Mouse (Mus musculus): ENCODE data around the gene Gm49318.
A peak's percentile ranks its signal among the peaks of the same experiment; 100 is the strongest.

Gm49318 gene

GRCm38 (mm10) chr9:22069881-22070553, 1.0 kb downstream of the Gm49318 start:
- no peak for DNase-seq (ENCODE audit: extremely low read depth, low read depth)

- no peak for DNase-seq (ENCODE audit: extremely low read depth, low read depth)
Observed at GRCm38 (mm10) chr9:22067195-22067594, 3.9 kb downstream of the Gm49318 start.

- DNase-seq (ENCODE audit: extremely low read depth, low read depth), result no peak
Observed at GRCm38 (mm10) chr9:22066433-22066832, 4.6 kb downstream of the Gm49318 start.

- no peak for DNase-seq (ENCODE audit: extremely low read depth, low read depth)
Observed at GRCm38 (mm10) chr9:22065642-22066041, 5.4 kb downstream of the Gm49318 start.

DNA sequence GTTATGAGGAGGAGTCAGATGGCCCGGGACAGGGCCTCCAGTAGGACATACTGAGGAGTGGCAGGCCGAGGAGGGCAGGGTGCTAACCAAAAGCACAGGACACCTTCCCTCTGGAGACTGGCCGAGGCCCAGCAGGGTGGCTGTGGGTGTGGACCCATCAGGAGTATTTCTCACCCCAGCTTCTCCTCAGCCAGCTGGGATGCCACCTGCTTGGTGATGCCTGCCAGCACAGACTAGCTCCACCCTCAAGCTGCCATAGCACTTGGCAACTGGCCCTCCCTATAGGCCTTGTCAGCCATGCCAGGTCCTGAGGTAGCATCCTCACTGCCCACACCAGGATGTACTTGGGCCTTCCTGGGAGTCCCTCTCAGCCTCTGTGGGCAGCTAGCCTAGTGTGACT, 6.7 kb downstream of the Gm49318 start:
- DNase-seq (ENCODE audit: extremely low read depth, low read depth), result no peak

DNA sequence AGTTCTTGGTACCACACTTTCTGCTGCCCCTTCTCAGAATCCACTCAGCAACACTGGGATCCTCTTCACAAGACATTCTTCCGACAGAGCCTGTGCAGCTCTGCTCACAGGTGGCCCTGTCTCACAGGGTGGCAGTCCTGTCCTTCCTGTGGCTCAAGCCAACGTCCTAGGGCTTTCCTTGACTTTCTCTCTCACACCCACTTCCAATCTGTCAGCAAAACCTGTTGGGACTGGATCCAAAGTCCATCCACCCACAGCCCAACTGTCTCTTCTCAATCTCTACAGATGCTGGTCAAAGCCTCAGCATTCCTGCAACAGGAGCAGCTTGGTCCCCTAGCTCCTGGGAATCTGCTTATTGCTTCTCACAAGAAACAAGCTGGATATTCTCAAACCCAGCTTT, 9.7 kb downstream of the Gm49318 start:
- no peak for DNase-seq (ENCODE audit: extremely low read depth, low read depth)

DNA sequence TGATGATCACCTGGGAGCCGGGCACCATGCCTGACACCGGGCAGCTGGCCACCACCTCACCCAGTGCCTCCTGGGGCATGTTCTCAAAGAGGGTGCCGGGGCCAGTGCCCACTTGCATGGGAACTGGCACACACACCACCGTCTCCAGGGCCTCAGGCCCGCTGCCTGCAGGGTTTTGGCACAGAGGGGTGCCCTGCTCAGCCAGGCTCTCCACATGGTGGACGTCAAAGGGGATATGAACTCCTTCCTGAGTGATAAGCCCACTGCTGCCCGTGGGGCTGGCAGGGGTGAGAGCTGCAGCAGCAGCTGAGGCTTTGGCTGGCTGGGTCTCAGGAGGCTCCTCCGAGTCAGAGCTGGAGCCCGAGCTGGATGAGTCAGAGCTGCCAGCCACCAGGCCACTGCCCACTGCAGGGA, 13.0 kb downstream of the Gm49318 start:
- no peak for DNase-seq (ENCODE audit: extremely low read depth, low read depth)

GRCm38 (mm10) chr9:22057031-22057517, 14.0 kb downstream of the Gm49318 start:
- DNase-seq (ENCODE audit: extremely low read depth, low read depth), result no peak

DNA sequence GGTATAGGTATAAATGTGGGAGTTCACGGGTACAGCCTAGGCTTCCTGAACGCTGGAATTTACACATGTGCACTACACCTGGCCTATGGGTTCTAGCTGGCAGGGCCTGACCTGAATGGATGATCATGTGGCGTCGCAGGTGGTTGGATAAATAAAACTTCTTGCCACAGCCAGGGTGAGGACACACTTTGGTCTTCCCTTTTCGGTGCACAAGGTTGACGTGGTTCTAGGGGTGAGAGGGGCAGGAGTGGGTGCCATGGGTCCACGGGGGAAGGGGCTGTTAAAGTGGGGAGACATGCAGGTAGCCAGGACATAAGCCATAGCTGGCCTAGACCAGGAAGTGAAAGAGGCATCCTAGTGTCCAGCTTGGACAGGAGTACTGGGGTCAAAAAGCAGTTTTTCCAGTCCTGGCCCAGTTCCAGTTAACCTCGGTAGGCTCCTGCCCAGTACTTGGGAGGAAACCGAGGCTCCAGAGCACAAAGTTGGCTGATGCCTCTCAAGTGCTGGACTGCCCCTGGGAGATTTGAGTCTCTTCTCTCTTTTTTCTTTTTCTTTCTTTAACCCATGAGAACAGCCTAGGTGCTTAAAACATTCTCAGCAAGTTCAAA, 14.7 kb downstream of the Gm49318 start:
- no peak for DNase-seq (ENCODE audit: extremely low read depth, low read depth)

- no peak for DNase-seq (ENCODE audit: extremely low read depth, low read depth)
Observed at GRCm38 (mm10) chr9:22055713-22056112, 15.3 kb downstream of the Gm49318 start.

- peak; percentile 64 for DNase-seq (ENCODE audit: extremely low read depth, low read depth)
Observed at GRCm38 (mm10) chr9:22054411-22055076, 16.5 kb downstream of the Gm49318 start.

GRCm38 (mm10) chr9:22053657-22054056, 17.4 kb downstream of the Gm49318 start:
- DNase-seq (ENCODE audit: extremely low read depth, low read depth), result no peak

DNA sequence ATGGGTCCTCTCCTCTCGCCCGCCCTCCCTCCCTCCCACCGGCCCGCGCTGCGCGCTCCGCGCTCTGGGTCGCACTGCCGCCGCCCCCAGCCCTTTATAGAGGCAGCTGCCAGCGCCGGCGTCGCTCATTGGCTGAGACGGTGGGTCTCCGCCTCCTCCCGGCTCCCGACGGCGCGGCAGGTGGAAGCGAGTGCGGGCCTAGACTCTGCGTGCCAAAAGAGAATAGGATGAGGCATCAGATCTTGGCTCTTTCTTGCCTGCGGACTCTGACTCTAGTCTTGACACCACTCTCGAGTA, 19.2 kb downstream of the Gm49318 start, which contains the start of gene Elavl3:
Elavl3 (minus strand) TSS at position 66 of the 297 bp plus-strand sequence.
- no peak for DNase-seq (ENCODE audit: extremely low read depth, low read depth)

DNA sequence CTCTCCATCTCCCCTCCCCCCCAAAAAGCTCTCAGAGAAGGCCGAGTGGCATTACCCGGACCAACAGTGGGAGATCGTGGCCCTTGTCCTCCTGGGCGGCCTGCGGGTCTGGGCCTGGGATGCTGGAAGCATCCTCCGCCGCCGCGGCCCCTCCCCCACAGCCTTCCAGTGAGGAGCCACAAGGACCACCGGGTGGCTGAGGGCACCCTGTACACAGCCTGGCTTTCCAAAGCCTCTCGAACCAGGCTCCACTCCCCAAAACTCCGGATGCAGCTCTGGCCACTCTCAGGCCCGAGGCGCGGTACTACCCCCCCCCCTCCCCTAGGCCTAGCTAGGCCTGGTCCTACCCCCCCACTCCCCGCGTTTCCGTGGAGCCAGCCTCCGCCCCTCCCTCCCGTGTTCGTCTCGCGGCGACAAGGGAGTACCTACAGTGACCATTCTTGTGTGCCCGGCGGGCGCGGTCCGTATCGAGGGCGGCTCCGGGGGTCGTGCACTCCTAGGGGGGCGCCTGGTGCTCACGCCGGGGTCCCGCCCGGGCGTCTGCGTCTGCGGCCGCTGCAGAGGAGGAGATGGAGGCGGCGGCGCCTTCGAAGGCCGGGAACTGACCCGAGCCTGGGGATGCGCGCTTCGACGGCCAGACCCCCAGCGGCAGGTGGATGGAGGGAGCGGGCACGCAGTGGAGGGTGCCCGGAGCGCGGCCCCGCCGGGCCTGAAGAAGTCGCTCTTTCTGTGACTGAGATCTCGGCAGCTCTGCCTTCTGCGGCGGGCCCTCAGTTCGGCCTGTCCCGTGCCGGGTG, 19.7 kb downstream of the Gm49318 start:
- DNase-seq (ENCODE audit: extremely low read depth, low read depth), result no peak

- DNase-seq (ENCODE audit: extremely low read depth, low read depth), result no peak
Observed at GRCm38 (mm10) chr9:22050351-22050889, 20.6 kb downstream of the Gm49318 start.

DNA sequence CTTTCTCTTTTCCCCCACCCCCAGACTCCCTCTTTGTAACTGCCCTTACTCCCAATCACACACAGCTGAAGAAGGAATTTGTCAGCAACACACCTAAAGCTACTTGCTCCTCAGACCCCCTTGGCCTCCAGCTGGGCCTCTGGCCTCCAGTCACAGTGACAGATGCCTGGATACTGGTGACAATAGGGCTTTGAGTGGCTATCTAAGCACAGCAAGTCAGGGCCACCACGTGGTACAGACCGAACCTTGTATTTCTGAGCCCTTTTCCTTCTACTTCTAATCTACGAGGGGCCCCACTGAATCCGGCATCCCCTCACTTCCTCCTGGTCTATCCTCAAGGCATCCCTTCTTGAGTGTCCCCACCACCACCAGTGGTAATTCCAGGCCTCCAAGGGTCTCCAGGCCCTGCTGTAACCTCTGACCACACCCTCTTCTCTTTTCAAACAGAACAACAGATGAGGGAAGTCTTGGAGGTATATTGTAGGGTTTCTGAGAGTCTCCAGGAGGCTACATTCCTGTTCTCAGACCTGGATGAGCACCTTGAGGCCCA, 21.3 kb downstream of the Gm49318 start:
- no peak for DNase-seq (ENCODE audit: extremely low read depth, low read depth)

DNA sequence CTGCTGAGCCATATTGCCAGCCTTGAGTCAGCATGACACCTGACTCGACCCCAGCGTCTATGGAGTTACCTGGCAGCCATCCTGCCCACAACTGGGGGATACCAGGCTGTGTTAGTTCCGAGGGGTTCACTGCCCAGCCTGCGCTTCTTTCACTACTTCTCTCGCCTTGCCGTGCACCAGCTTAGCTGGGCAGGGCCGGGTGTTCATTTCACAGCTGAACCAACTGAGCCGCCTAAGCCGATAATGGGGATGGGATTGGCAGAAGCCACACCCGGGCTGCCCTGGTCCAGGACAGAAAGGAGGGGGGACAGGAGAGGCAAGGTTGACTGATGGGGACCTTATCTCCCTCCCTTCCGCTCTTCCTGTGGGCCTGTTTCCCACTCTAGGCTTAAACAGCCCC, 21.7 kb downstream of the Gm49318 start:
- no peak for DNase-seq (ENCODE audit: extremely low read depth, low read depth)

DNA sequence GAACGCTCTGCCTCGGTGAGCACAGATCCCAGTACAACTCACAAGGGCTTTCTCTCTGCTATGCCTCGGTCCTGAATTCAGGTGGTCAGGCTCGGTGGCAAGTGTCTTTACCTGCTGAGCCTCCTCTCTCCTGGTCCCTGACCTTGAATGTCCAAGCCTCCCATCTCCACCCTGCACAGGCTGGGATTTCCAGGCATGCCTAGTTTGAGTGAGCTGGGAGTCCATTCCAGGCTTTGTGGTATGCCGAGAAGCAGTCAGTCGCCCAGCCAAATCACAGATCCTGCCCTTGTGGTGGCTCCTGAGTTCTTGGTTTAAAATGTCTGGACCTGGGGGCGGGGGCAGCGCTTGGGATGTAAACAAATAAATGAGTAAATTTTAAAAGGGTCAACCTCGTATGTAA, 23.7 kb downstream of the Gm49318 start:
- no peak for DNase-seq (ENCODE audit: extremely low read depth, low read depth)

- DNase-seq (ENCODE audit: extremely low read depth, low read depth), result no peak
Observed at GRCm38 (mm10) chr9:22041832-22042231, 29.2 kb downstream of the Gm49318 start.

- DNase-seq (ENCODE audit: extremely low read depth, low read depth), result no peak
Observed at GRCm38 (mm10) chr9:22037826-22038225, 33.2 kb downstream of the Gm49318 start.

GRCm38 (mm10) chr9:22035300-22036044, 35.6 kb downstream of the Gm49318 start:
- no peak for DNase-seq (ENCODE audit: extremely low read depth, low read depth)

Measured in MEL-GATA-1-ER (cell line).